Mouse (Mus musculus) erythroblast, embryonic 14.5 days (primary cell): ENCODE data around the gene Frmd5.

Experiments
- GATA1 ChIP-seq: IDR thresholded peaks from 2 replicates; pipeline ENCODE4 v1.6.1; 2012; ENCODE audit warnings: low read length, inconsistent platforms, mixed read lengths
- TAL1 ChIP-seq: IDR thresholded peaks from 3 replicates; pipeline ENCODE4 v1.6.1; 2012; ENCODE audit warnings: low read length, inconsistent platforms, mixed read lengths

DNA sequence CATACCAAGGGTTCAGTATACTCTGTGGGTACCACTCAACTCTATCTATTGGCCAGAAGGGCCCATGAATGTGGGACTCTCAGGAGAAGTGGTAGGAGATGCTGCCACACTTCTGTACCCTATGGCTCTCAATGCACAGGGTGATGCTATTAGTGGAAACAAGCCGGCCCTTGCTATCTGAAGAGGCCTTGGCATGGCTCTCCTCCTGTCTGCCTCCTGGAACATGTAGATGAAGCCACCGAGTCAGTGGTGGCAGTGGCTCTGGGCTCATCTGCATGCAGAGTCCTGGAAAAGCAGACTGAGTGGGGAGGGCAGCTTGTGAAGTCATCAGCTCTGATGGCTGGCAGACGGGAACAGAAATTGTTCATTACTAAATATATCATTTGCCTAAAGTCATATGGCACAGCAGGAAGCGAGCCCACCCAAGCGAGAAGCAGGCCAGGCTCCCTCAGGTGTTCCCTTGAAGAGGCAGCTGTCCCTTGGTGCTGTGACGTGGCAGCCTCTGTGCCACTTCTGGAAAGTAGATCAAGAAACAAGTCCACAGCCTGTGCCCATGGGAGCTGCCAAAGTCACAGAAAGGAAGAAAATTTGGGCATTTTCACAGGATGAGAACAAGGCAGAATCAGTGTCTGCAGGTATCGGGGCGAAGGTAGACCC is 235.8 kb downstream of the Frmd5 start:
- TF ChIP-seq TAL1 (no peak), GATA1 (no peak)
